Mouse (Mus musculus): Measurements from ENCODE around the gene Prpf4. TPM values are rescaled to one million over a fixed set of nuclear protein-coding genes. Genes with fewer than 3 reads are reported as not detected.

Prpf4 gene
- total and polyA plus RNA-seq, 3 experiments, result 18.1 to 33.7 (median 33.5) TPM

DNA sequence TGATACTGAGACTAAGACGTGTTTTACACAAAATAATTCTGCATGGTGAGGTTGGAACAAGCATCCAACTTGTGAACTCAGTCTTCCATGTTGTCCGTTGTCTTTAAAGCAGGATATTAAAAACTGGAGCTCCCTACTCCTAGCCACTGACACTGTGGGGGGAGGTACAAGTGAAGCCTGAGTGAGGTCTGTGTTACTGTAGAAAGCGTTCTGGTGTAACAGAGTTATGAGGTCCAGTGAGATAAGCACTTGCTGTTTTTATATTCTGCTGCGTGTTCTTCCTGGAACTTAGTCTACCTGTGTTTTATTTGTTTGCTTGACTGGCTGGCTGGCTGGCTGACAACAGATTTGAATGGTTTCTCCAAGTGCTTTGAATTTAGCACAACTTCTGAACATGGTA, 34.3 kb upstream of the Prpf4 start:
- TF ChIP-seq NRF1 (IDR thresholded peaks at IDR 0.05; ENCODE audit: low read depth, low read length) (no peak), ZNF384 (IDR thresholded peaks at IDR 0.05; ENCODE audit: low read depth, low read length) (no peak), TBP (conservative IDR thresholded peaks at IDR 0.05; ENCODE audit: low read depth, low read length) (no peak)
- Histone ChIP-seq H3K4me1 (ENCODE audit: control insufficient read depth in 1 of 2, insufficient read depth in 2 of 2) (peaks cover 0 to 11% of the 10 kb centered on the region in 2 experiments; a peak in 2 of 4 replicates), H3K27ac (ENCODE audit: insufficient read depth, low read depth) (no peak overlapping the region), H3K9me3 (replicated peaks; ENCODE audit: low read length) (no peaks in the 10 kb centered on the region), H3K9ac (ENCODE audit: insufficient read depth, low read depth) (no peak overlapping the region), H3K4me2 (ENCODE audit: insufficient read depth, low read depth, poor library complexity, severe bottlenecking) (no peak overlapping the region), H3K27me3 (replicated peaks) (no peaks in the 10 kb centered on the region), H3K36me3 (replicated peaks in 1 of 2; ENCODE audit: control insufficient read depth in 1 of 2, insufficient read depth in 1 of 2, low read length in 1 of 2) (peaks cover 0 to 22% of the 10 kb centered on the region in 2 experiments), H3K79me2 (replicated peaks; ENCODE audit: control insufficient read depth, extremely low read depth, insufficient read depth, poor library complexity, severe bottlenecking) (peaks cover 5% of the 10 kb centered on the region), H3K4me3 (replicated peaks in 1 of 3; ENCODE audit: low read depth in 2 of 3, low read length in 2 of 3, poor library complexity in 1 of 3) (no peak overlapping the region)
- in situ Hi-C loops (cut with MboI; ENCODE audit: low pct_ligation_motif_present, low pct_unique_long_range_greater_than_20kb, low sequenced_read_pairs), result no loop called here
- DNase-seq (ENCODE audit: extremely low read depth), result no peak
- dilution Hi-C loops (cut with MboI; ENCODE audit: extremely low pct_ligation_motif_present, extremely low pct_unique_long_range_greater_than_20kb, low sequenced_read_pairs), result no loop called here

DNA sequence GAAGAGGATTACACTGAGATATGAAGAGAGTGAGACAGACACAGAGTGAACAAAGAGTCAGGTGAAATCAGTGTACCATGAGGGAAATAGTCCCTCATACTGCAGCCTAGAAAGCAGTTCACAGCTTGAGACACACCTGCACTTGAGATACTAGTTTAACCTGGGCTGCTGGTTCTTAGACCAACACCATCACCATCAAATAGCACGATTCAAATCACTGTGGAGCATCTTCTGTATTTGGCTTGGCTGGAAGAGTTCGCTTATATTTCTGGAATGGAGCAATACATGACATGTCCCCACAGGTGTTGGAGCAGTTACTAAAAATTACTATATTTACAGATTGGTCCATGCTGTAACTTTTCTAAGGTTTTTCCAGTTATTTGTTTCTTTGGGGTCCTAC, 32.5 kb upstream of the Prpf4 start:
- H3K79me2 ChIP-seq (replicated peaks; ENCODE audit: control insufficient read depth, extremely low read depth, insufficient read depth, poor library complexity, severe bottlenecking), result peaks cover 3% of the 10 kb centered on the region
- dilution Hi-C loops (cut with MboI; ENCODE audit: extremely low pct_ligation_motif_present, extremely low pct_unique_long_range_greater_than_20kb, low sequenced_read_pairs), result no loop called here
- TF ChIP-seq KAT2A (IDR thresholded peaks at IDR 0.05; ENCODE audit: insufficient replicate concordance, low read length), result no peak
- TF ChIP-seq ZMIZ1 (IDR thresholded peaks at IDR 0.05; ENCODE audit: low read depth, low read length), result no peak
- no peak for TF ChIP-seq EP300 (IDR thresholded peaks at IDR 0.05; ENCODE audit: low read length)
- no peak for TF ChIP-seq POLR2AphosphoS2 (IDR thresholded peaks at IDR 0.05; ENCODE audit: low read depth, low read length)
- no peak for TF ChIP-seq CHD2 (IDR thresholded peaks at IDR 0.05; ENCODE audit: low read length)
- TF ChIP-seq POLR2A (IDR thresholded peaks at IDR 0.05; ENCODE audit: low read depth, low read length), result no peak
- no peak for TF ChIP-seq UBTF (IDR thresholded peaks at IDR 0.05; ENCODE audit: low read depth, low read length)
- no peak for TF ChIP-seq GABPA (IDR thresholded peaks at IDR 0.05; ENCODE audit: insufficient replicate concordance, low read depth, low read length)
- no peak for TF ChIP-seq SIN3A (IDR thresholded peaks at IDR 0.05; ENCODE audit: low read length)
- TF ChIP-seq MXI1 (IDR thresholded peaks at IDR 0.05; ENCODE audit: low read depth, low read length), result no peak
- TF ChIP-seq IRF4 (IDR thresholded peaks at IDR 0.05; ENCODE audit: low read depth, low read length), result no peak
- no peak for TF ChIP-seq BHLHE40 (IDR thresholded peaks at IDR 0.05; ENCODE audit: low read depth, low read length)
- no peak for TF ChIP-seq MAZ (IDR thresholded peaks at IDR 0.05; ENCODE audit: low read depth, low read length)

More for the DNA sequence above, 32.5 kb upstream of the Prpf4 start:
- H3K27me3 ChIP-seq (replicated peaks), result no peaks in the 10 kb centered on the region
- in situ Hi-C loops (cut with MboI; ENCODE audit: low pct_ligation_motif_present, low pct_unique_long_range_greater_than_20kb, low sequenced_read_pairs), result no loop called here
- peaks cover 0 to 3% of the 10 kb centered on the region in 2 experiments; a peak in 1 of 4 replicates for H3K4me1 ChIP-seq (ENCODE audit: control insufficient read depth in 1 of 2, insufficient read depth in 2 of 2)
- peaks cover 0 to 23% of the 10 kb centered on the region in 2 experiments for H3K36me3 ChIP-seq (replicated peaks in 1 of 2; ENCODE audit: control insufficient read depth in 1 of 2, insufficient read depth in 1 of 2, low read length in 1 of 2)
- no peak overlapping the region for H3K4me3 ChIP-seq (replicated peaks in 1 of 3; ENCODE audit: low read depth in 2 of 3, low read length in 2 of 3, poor library complexity in 1 of 3)
- H3K27ac ChIP-seq (ENCODE audit: insufficient read depth, low read depth), result no peak overlapping the region
- no peak for DNase-seq (ENCODE audit: extremely low read depth)
- H3K9ac ChIP-seq (ENCODE audit: insufficient read depth, low read depth), result no peak overlapping the region
- no peaks in the 10 kb centered on the region for H3K9me3 ChIP-seq (replicated peaks; ENCODE audit: low read length)
- H3K4me2 ChIP-seq (ENCODE audit: insufficient read depth, low read depth, poor library complexity, severe bottlenecking), result no peak overlapping the region
